Mouse (Mus musculus) stomach, postnatal 0 days (tissue): ENCODE measurements at regions not wholly inside any gene's neighbourhood (a gene's known extent, or its start where the extent isn't known, plus 50 kb on each side); places are given as distances from the start of the nearest gene placed in this dataset.

ENCODE experiments used
- CTCF ChIP-seq: IDR thresholded peaks from 2 replicates; pipeline ENCODE4 v1.5.1; 2016; ENCODE audit warnings: antibody characterized with exemption, low read depth, mild to moderate bottlenecking, moderate library complexity
- EP300 ChIP-seq: optimal IDR thresholded peaks from 2 replicates; pipeline ENCODE3; 2016; ENCODE audit warnings: antibody characterized with exemption

- TF ChIP-seq CTCF (no peak), EP300 (no peak)
These were observed 239.3 kb downstream of the Efnb2 start for GRCm38 (mm10) chr8:8421713-8422112.
